Comparison of ENCODE assay signal across 1 mouse cellular context in genomic region chr10:78086444-78087061, GRCm38 (mm10).
A peak's percentile ranks its signal among the peaks of the same experiment; 100 is the strongest.
TF ChIP-seq lines count a peak whose summit lies in the region.

No protein-coding gene starts in this region.

TF ChIP-seq in CH12.LX, 34 proteins besides CTCF, POLR2A, EP300 and RAD21 (continued from another document):
- TF ChIP-seq BHLHE40 (IDR thresholded peaks at IDR 0.05; ENCODE audit: low read depth, low read length) (peak; percentile 74), JUND (conservative IDR thresholded peaks at IDR 0.05; ENCODE audit: low read depth, low read length) (peak; percentile 75), MAX (IDR thresholded peaks at IDR 0.05; ENCODE audit: low read length) (no peak), RCOR1 (conservative IDR thresholded peaks at IDR 0.05; ENCODE audit: low read depth, low read length) (no peak; the same call in 1 of the 2 replicates)
